Mouse (Mus musculus): Measurements from ENCODE around the gene Fkbp6. TPM values are rescaled to one million over a fixed set of nuclear protein-coding genes. Genes with fewer than 3 reads are reported as not detected.

Fkbp6 gene
- polyA plus RNA-seq, 1 experiment from 2014 or later, result not detected

GRCm38 (mm10) chr5:135247337-135247736 lies 102.5 kb downstream of the Fkbp6 start:
- WGBS (ENCODE audit: missing documents), result 90% methylated on average over 9 of the region's 9 CpGs
- H3K27ac ChIP-seq, result no peak overlapping the region
- H3K36me3 ChIP-seq (ENCODE audit: inconsistent target), result peaks cover 40% of the 10 kb centered on the region
- H3K79me2 ChIP-seq (ENCODE audit: inconsistent target), result no peaks in the 10 kb centered on the region
- H3K4me3 ChIP-seq (ENCODE audit: inconsistent target), result no peak overlapping the region

DNA sequence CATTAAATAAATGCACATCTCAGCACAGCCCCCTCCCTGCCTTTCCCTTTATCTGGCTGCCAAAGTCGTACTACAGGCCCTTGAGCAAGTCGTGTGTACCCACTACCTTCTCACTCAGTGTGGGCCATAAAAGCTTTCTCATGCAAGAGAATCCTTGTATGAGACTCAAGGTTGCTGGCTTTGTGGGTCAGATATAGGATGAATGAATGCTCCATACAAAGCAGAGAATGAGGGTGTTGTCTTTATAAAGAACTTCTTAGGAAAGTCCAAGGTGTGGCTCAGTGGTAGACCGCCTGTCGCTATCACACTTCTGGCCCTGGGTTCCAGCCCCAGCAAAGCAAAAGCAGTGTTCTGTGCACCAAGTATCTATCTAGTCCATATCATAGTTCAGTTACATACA lies 103.3 kb downstream of the Fkbp6 start:
- peaks cover 48% of the 10 kb centered on the region for H3K36me3 ChIP-seq (ENCODE audit: inconsistent target)

GRCm38 (mm10) chr5:135243166-135243565 lies 106.7 kb downstream of the Fkbp6 start:
- Histone ChIP-seq H3K4me3 (ENCODE audit: inconsistent target) (no peak overlapping the region), H3K27ac (no peak overlapping the region), H3K36me3 (ENCODE audit: inconsistent target) (peaks cover 80% of the 10 kb centered on the region), H3K79me2 (ENCODE audit: inconsistent target) (no peaks in the 10 kb centered on the region)
- 100% methylated on average over 1 of the region's 1 CpGs for WGBS (ENCODE audit: missing documents)

More for the DNA sequence above, 103.3 kb downstream of the Fkbp6 start:
- H3K79me2 ChIP-seq (ENCODE audit: inconsistent target), result no peaks in the 10 kb centered on the region
- no peak overlapping the region for H3K4me3 ChIP-seq (ENCODE audit: inconsistent target)
- no peak overlapping the region for H3K27ac ChIP-seq
- 73% methylated on average over 4 of the region's 4 CpGs for WGBS (ENCODE audit: missing documents)

DNA sequence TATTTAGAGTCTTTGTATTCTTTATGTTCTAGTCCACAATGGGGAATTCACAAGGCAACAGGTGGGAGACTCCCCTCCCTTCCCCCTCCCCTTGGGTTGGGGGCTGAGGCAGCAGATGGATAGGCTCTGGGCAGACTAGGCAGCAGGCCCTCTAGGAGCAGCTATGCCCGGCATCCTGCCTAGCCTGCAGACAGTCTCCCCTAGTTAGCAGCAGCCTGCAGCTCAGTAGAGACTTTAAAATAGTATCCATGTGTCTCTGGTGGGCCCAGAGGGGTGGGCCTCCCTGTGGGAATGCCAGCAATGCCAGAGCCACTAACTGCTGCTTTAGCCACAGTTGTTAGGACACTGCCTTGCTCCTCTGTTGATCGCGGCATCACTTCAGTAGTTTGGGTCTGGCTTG lies 107.2 kb downstream of the Fkbp6 start:
- 97% methylated on average over 3 of the region's 3 CpGs for whole genome bisulfite sequencing (ENCODE audit: missing documents)
- no peak overlapping the region for H3K4me3 ChIP-seq (ENCODE audit: inconsistent target)
- H3K79me2 ChIP-seq (ENCODE audit: inconsistent target), result no peaks in the 10 kb centered on the region
- H3K27ac ChIP-seq, result no peak overlapping the region
- H3K36me3 ChIP-seq (ENCODE audit: inconsistent target), result peaks cover 86% of the 10 kb centered on the region

DNA sequence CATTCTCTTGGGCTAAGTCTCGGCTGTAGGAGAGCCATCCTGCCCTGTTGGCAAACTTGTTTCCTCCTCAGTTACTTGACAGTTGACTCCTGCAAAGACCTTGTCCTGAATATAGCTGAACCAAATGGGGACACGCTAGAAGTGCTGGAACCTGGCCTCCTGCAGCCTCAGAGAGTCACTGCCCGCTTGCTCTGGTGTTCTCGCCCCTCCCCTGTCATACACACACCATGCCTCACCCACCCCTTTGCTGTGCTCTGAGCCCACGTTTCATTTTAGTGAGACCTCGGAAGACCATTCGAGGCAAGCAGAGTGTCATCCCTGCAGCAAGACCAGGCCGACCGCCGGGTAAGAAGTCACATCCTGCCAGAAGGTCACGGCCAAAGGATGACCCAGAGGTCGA lies 107.7 kb downstream of the Fkbp6 start:
- Histone ChIP-seq H3K4me3 (ENCODE audit: inconsistent target) (no peak overlapping the region), H3K36me3 (ENCODE audit: inconsistent target) (peaks cover 90% of the 10 kb centered on the region), H3K79me2 (ENCODE audit: inconsistent target) (no peaks in the 10 kb centered on the region), H3K27ac (no peak overlapping the region)
- WGBS (ENCODE audit: missing documents), result 96% methylated on average over 12 of the region's 12 CpGs

Other genes starting within 250 kb of the Fkbp6 start
- gene Tbl2, start 200.4 kb downstream of the Fkbp6 start, polyA plus RNA-seq (2018), result 2.9 to 5.8 TPM (median 3.4 TPM) in 3 replicates
- gene Bcl7b, start 181.8 kb downstream of the Fkbp6 start, polyA plus RNA-seq (2018), result 42.0 to 57.3 TPM (median 42.9 TPM) in 3 replicates
- gene Baz1b, start 162.8 kb downstream of the Fkbp6 start, polyA plus RNA-seq (2018), result 46.1 to 52.8 TPM (median 52.5 TPM) in 3 replicates
- not detected in 3 replicates for gene Fzd9, start 98.8 kb downstream of the Fkbp6 start, polyA plus RNA-seq (2018)
- not detected in 3 replicates for gene Trim50, start 3.3 kb upstream of the Fkbp6 start, polyA plus RNA-seq (2018)
- 2.8 to 7.5 TPM (median 3.8 TPM) in 3 replicates for gene Nsun5, start 19.9 kb upstream of the Fkbp6 start, polyA plus RNA-seq (2018)
- gene Pom121, start 44.5 kb upstream of the Fkbp6 start, polyA plus RNA-seq (2018), result 11.3 to 18.4 TPM (median 16.7 TPM) in 3 replicates
- 49.8 to 168 TPM (median 70.5 TPM) in 3 replicates for gene Hip1, start 195.1 kb upstream of the Fkbp6 start, polyA plus RNA-seq (2018)
- gene Ccl26, start 213.5 kb upstream of the Fkbp6 start, polyA plus RNA-seq (2018), result not detected in 3 replicates
- 1.8 to 4.7 TPM in 2 of 3 replicates, not detected in the other for gene Ccl24, start 223.0 kb upstream of the Fkbp6 start, polyA plus RNA-seq (2018)

Measured in macrophage (primary cell).